Mouse (Mus musculus): Measurements from ENCODE around the gene Eif2s3x. TPM values are rescaled to one million over a fixed set of nuclear protein-coding genes. Genes with fewer than 3 reads are reported as not detected.

Eif2s3x gene
- total RNA-seq, 2 experiments from 2014 or later, result 99.9 to 153 TPM

GRCm38 (mm10) chrX:94183814-94184213 is 28.8 kb downstream of the Eif2s3x start:
- DNase-seq (ENCODE audit: extremely low spot score in 1 of 2, low spot score in 2 of 2), result no peak
- Histone ChIP-seq H3K4me3 (no peak overlapping the region), H3K27ac (no peak overlapping the region)
- TF ChIP-seq CTCF (IDR thresholded peaks at IDR 0.05), result no peak
- intact Hi-C loops (cut with DNase I), result no loop called here

- Histone ChIP-seq H3K27ac (peak overlapping the region; percentile 79), H3K4me3 (peak overlapping the region; percentile 65)
- TF ChIP-seq CTCF (IDR thresholded peaks at IDR 0.05), result no peak
- intact Hi-C loops (cut with DNase I), result loop anchor here (1.0 kb wide), 2 partner anchors 34 to 56 kb away; partner anchors contain the start of gene Eif2s3x
- peak; percentile 88 to 93 for DNase-seq (ENCODE audit: extremely low spot score in 1 of 2, low spot score in 2 of 2)
These were observed 34.8 kb downstream of the Eif2s3x start for GRCm38 (mm10) chrX:94177715-94178340.

GRCm38 (mm10) chrX:94169348-94169747 is 43.3 kb downstream of the Eif2s3x start:
- Histone ChIP-seq H3K4me3 (no peak overlapping the region), H3K27ac (no peak overlapping the region)
- intact Hi-C loops (cut with DNase I), result no loop called here
- no peak for DNase-seq (ENCODE audit: extremely low spot score in 1 of 2, low spot score in 2 of 2)
- TF ChIP-seq CTCF (IDR thresholded peaks at IDR 0.05), result no peak

GRCm38 (mm10) chrX:94152251-94152830 is 60.3 kb downstream of the Eif2s3x start:
- no peak for TF ChIP-seq CTCF (IDR thresholded peaks at IDR 0.05)
- H3K27ac ChIP-seq, result no peak overlapping the region
- H3K4me3 ChIP-seq, result no peak overlapping the region
- intact Hi-C loops (cut with DNase I), result no loop called here
- no peak for DNase-seq (ENCODE audit: extremely low spot score in 1 of 2, low spot score in 2 of 2)

- intact Hi-C loops (cut with DNase I), result no loop called here
- TF ChIP-seq CTCF (IDR thresholded peaks at IDR 0.05), result no peak
- Histone ChIP-seq H3K27ac (no peak overlapping the region), H3K4me3 (no peak overlapping the region)
- no peak for DNase-seq (ENCODE audit: extremely low spot score in 1 of 2, low spot score in 2 of 2)
These were observed 62.2 kb downstream of the Eif2s3x start for GRCm38 (mm10) chrX:94150471-94150870.

- Histone ChIP-seq H3K27ac (no peak overlapping the region), H3K4me3 (no peak overlapping the region)
- intact Hi-C loops (cut with DNase I), result no loop called here
- no peak for TF ChIP-seq CTCF (IDR thresholded peaks at IDR 0.05)
- DNase-seq (ENCODE audit: extremely low spot score in 1 of 2, low spot score in 2 of 2), result no peak
These were observed 70.5 kb downstream of the Eif2s3x start for GRCm38 (mm10) chrX:94142004-94142771.

GRCm38 (mm10) chrX:94140080-94140479 is 72.6 kb downstream of the Eif2s3x start:
- no peak for DNase-seq (ENCODE audit: extremely low spot score in 1 of 2, low spot score in 2 of 2)
- no peak overlapping the region for H3K27ac ChIP-seq
- H3K4me3 ChIP-seq, result no peak overlapping the region
- TF ChIP-seq CTCF (IDR thresholded peaks at IDR 0.05), result no peak
- intact Hi-C loops (cut with DNase I), result no loop called here

Other genes starting within 250 kb of the Eif2s3x start
- not detected for gene AU015836, start 244.2 kb downstream of the Eif2s3x start, total RNA-seq (2021)
- gene Zfx, start 89.2 kb downstream of the Eif2s3x start, total RNA-seq (2021), result 10 to 100 TPM; 37.2 to 37.6 TPM
- gene Klhl15, start 21.7 kb upstream of the Eif2s3x start, total RNA-seq (2021), result 10 to 100 TPM; 28.5 to 30.9 TPM
- not detected for gene Fam90a1b, start 153.9 kb upstream of the Eif2s3x start, total RNA-seq (2021)
- 10 to 100 TPM; 56.6 to 74.0 TPM for gene Apoo, start 154.3 kb upstream of the Eif2s3x start, total RNA-seq (2021)

Data from left cerebral cortex, adult 2 months (tissue).